Mouse (Mus musculus) urinary bladder, postnatal 14 days (tissue): ENCODE results near the gene Xlr3a.
"Not testable (repeated sequence)": the region's sequence is repeated elsewhere in the genome, so short reads cannot be mapped to it uniquely, and the experiment has no call there.

Experiments used
- DNase-seq: peaks from one replicate; pipeline ENCODE4 v3.0.0; 2021; ENCODE audit warnings: low spot score

Gene Xlr3a

GRCm38 (mm10) chrX:73096941-73097508 is at the start of gene Xlr3a:
Xlr3a (minus strand) TSS chrX:73097095.
- peak; percentile 3 for DNase-seq

GRCm38 (mm10) chrX:73143218-73143618 is 46.3 kb upstream of the Xlr3a start:
- not testable (repeated sequence) for DNase-seq

DNA sequence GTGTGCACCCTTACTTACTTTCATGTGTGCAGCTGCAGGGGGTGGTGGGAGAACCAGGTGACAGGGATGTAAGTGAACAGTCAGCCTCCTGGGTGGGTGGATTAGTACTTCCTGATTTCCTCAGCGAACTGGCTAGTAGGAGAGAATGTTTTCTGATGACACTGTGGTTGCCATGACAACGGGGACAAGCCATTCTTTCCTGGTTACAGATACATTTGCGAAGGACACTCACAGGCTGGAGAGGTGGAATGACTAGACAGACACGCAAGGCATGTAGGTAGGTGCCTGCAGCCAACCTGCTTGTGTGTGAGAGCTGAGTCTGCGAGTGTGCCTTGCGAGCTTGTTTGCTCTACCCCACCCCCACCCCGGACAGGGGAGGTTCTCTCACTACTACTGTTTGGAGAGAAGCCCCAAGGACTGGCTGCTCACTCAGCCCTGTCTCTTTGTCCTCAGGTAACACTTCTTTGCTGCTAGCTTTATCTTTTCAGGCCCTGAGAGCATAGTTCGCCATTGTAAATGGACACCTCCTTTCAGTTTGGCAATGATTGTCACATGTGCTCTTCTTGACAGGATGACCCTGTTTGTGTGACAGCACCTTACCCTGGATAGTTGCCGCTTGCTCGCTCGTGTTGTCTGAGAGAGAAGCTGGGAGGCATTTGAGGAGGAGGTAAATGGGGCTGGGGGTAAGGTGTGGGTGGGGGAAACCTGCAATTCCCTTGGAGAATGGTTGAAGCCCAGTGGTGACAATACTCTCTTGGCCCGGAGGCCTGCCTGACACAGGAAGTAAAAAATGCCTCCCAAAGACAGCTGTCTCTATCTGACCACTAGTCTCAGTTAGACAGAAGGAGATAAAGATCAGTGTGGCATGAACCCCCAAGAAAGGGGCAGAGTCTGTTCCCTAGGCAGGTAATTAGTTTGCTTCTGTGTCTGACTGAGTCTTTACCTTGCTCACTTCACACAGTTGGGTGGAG is 26.2 kb upstream of the Xlr3a start:
- not testable (repeated sequence) for DNase-seq

DNA sequence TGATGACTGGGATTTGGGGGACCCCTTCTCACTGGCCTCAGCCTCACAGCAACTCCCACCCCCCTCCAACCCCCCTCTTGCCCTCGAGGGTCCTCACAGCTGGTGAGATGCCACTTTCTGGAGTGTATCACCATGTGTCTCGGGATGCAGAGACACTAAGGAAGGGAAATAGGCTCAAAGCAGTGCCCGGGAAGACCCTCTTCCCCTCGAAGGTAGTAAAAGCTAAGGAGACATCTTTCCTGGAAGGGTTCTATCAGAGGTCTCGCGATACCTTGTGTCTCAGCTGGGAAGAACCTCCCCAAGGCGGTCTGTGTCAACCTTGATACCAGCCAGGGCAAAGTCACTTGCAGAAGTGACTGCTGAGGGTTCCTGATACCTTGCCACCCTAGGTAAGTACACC is 19.9 kb upstream of the Xlr3a start, which contains the start of gene Gm14685:
Gene Gm14685, plus strand, starts transcription at position 301 of the 400 bp plus-strand sequence.
- DNase-seq = not testable (repeated sequence)

- not testable (repeated sequence) for DNase-seq
Observed at GRCm38 (mm10) chrX:73082267-73083055, 14.4 kb downstream of the Xlr3a start, which contains the start of gene Xlr4a. Xlr4a (minus strand) TSS chrX:73082478.

- DNase-seq = not testable (repeated sequence)
Observed at GRCm38 (mm10) chrX:73066765-73067312, 30.1 kb downstream of the Xlr3a start.

- no peak for DNase-seq
Observed at GRCm38 (mm10) chrX:73064415-73064793, 32.5 kb downstream of the Xlr3a start, which contains the start of gene Pnma3. Pnma3 (plus strand) TSS chrX:73064787.

- no peak for DNase-seq
Observed at GRCm38 (mm10) chrX:73063512-73064414, 33.1 kb downstream of the Xlr3a start.

- DNase-seq = no peak
Observed at GRCm38 (mm10) chrX:73062323-73062722, 34.6 kb downstream of the Xlr3a start.

DNA sequence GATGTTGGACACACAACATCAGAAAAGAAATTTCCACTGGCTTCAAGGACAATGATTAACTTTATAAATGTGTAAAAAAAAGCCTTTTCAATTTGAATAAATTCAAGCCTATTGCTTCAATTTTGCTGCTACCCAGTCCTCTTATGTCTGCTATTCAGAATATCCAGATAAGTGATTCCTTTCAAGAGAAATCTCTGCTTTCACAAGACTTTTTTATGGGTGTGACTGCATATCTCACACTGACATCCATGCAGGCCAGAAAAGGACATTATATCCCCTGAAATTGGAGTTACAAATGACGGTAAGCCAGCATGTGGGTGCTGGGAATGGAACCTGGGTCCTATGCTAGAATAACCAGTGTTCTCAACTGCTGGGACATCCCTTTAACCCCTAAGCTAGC is 35.4 kb downstream of the Xlr3a start:
- no peak for DNase-seq

DNA sequence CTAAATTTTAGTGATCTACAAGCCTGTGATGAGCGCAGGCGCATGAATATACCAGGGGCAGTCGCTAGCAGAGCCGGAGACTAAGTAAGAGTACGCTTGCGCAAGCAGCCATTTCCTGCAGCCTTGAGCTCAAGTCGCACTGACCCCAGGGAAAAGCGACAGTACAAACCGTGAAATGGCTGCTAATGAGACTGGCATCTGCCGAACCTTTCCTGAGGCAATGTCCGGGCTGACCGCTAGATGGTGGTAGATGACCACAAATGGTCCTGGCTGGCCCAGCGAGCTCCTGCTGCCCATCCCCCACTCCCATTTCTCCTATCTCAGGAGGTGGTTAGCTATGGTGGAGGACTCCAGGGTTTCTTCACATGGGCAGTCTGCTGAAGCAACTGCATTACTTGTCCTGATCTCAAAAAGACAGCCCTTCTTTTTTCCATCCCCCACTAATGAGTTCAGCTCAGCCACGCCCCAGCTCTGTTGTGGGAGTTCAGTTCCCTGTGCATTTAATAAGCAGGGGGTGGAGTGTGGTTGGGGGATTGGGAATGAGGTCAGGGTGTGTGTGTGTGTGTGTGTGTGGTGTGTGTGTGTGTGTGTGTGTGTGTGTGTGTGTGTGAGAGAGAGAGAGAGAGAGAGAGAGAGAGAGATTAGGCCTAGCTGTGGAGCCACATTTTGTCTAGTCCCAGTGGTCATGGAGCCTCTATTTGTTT is 42.9 kb downstream of the Xlr3a start:
- peak; percentile 91 for DNase-seq

DNA sequence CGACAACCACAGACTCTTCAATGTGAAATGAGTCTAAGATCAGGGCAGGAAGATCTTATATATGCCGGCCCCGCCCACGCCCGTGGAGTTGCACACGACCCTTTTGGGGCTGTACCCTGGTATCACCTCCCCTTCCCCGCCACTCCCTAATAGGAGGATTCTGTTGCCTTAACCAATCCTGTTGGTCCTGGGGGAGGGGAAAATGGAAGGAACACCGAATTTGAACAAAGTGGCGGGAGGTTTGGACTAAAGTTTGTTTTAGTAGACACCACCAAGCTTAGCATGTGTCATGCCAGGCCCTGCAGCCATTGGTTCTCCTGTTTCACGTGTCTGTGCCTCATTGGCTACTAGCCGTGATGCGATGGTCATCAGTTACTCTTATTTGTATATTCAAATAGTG is 57.2 kb downstream of the Xlr3a start:
- DNase-seq = no peak

DNA sequence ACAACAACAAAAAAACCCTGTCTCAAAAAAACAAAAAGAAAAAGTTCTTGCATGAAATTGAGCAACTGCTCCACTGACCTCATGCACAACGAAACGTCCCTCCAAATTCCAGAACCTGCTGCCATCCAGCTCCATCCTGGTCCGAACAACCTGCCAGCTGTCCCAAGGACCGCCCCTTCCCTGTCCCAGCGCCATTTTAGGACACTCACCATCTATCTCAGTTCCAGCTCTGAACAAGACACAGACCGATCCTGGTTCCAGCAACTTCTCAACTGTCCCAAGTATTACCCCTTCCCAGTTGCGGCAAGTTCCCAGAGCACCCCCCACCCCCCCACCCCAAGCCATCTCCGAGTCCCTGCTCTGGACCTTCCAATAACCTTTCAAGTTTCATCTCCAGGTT is 58.1 kb downstream of the Xlr3a start:
- DNase-seq = no peak

- DNase-seq = no peak
Observed at GRCm38 (mm10) chrX:73037003-73037402, 59.9 kb downstream of the Xlr3a start, which contains the start of gene Pnma5. Pnma5 (minus strand) TSS chrX:73037103.
